Mouse (Mus musculus): Measurements from ENCODE around the gene Ppp1ca.

The Ppp1ca gene

DNA sequence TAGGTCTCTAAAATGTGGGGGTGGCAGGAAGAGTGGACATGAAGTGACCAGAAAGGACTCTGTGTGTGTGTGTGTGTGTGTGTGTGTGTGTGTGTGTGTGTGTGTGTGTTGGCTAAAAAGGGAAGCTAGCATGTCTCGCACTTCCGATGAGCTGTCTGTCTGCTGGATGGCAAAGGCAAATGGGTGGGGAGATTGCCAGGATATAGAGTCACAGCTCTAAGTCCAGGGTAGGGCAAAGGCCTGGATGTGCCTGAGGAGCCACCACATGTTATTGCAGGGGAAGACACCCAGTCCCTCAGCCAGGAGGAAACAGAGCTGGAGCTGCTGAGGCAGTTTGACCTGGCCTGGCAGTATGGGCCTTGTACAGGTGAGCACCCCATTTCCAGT is 40.3 kb downstream of the Ppp1ca start:
- no peak for DNase-seq (ENCODE audit: low spot score)

DNA sequence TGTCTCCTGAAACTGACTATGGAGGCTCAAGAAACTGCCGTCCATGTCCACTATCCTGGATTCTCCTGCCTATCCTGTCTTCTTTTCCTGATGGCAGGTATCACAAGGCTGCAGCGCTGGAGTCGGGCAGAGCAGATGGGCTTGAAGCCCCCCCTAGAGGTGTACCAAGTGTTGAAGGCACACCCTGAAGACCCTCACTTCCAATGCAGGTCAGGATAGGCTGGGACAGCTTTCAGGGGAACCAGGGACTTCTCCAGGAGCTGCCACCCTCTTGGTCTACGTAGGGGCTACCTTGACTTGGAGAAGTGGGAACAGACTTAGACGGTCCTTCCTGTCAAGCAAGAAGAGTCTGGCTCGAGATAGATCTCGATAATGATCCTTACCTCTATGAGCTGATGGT is 40.8 kb downstream of the Ppp1ca start:
- no peak for DNase-seq (ENCODE audit: low spot score)

DNA sequence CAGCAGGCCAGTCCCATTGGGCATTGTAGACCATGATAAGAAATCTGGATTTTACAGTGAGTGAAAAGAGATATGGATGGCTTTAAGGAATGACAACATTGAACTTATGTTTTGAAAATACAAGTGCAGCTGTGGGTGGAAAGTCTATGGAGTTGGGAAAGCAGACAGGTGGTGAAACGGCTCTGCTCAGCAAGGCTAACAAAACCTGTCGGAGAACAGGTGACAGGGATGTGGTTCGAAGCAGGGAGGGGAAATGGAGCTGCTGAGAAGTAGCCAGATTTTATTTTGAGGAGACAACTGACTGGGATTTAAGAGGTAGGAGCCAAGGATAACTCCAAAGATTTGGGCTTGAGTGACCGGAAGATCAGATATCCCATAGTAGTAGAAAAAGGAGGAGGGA is 42.7 kb downstream of the Ppp1ca start:
- no peak for DNase-seq (ENCODE audit: low spot score)

DNA sequence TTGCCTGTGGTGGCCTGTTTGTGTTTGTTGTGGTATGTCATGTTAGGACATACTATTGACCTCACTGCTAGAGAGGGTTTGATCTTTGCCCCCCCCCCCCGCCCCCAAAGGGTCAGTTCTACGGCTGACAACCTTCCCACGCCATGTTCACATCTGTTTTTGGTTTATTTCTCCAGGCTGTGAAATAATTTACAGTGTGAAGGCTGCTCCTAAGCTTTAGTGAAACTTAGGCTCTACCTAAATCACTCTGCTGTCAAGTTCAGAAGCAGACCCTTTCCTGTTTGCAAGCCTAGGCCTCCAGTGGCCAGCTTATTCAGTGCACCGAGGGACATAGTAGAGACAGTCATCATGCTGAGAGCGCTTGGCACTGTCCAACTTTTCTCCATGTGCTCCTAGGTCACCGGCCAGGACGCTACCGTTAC is 48.4 kb downstream of the Ppp1ca start:
- no peak for DNase-seq (ENCODE audit: low spot score)

DNA sequence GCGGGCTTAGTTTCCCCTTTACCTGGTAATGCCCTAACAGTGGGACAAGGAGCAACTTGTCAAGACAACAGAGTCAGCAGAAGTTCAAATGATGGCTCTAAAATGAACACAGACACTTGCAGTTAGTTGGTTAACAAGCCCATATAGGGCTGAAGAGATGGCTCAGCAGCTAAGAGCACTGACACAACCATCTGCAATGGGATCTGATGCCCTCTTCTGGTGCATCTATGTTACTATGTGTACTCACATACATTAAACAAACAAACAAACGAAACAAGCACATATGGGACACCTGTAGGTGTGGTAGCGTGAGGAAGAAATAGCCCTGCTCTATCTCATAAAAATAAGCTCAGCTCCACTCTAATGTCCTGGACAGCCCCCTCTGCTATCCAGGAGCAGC is 50.6 kb downstream of the Ppp1ca start:
- no peak for DNase-seq (ENCODE audit: low spot score)

DNA sequence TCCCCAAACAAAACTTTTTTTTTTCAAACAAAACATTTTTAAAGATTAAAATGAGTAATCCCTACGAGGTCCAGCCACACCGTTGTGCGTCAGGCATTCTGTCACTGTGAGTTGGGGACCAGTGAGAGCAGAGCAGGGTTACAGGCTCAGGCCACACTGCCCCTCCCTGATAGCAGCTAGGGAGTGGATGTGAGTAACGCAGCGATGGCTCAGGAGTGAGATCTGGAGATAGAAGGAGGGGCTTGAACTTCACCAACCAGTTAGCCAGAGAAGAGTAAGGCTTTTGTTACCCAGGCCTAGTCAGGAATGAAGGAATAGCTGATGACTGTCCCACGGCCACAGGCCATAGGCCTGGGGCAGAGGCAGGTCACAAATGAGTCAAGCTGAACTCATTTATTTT is 52.9 kb downstream of the Ppp1ca start:
- DNase-seq (ENCODE audit: low spot score) = no peak

Data from c-Kit-positive CD71-positive TER-119-positive erythroid progenitor cells, embryonic 14.5 days (primary cell).